Mouse (Mus musculus) neural tube, embryonic 12.5 days (tissue): ENCODE results near the gene Fmn2. TPM values are rescaled to one million over a fixed set of nuclear protein-coding genes. Genes with fewer than 3 reads are reported as not detected.

Experiments used
- ATAC-seq: fragments of 200-750 bp; cut with Nextera tagmentation; 2 replicates; pipeline ENCODE4 v1.8.0; 2017; ENCODE audit warnings: low read depth, mild to moderate bottlenecking, moderate TSS enrichment, moderate library complexity; ENCODE audit not compliant: low FRiP score
- H3K27ac ChIP-seq: fragments of 300-500 bp; sonication (generic); 2 replicates; pipeline ENCODE4 v1.5.1; 2016
- H3K27me3 ChIP-seq: fragments of 300-500 bp; sonication (generic); replicated peaks from 2 replicates; pipeline ENCODE4 v1.6.1; 2016; ENCODE audit warnings: mild to moderate bottlenecking
- H3K36me3 ChIP-seq: fragments of 300-500 bp; sonication (generic); 2 replicates; pipeline ENCODE4 v1.6.1; 2016; ENCODE audit warnings: mild to moderate bottlenecking
- H3K4me1 ChIP-seq: fragments of 300-500 bp; sonication (generic); 2 replicates; pipeline ENCODE4 v1.6.1; 2016
- H3K4me2 ChIP-seq: fragments of 300-500 bp; sonication (generic); replicated peaks from 2 replicates; pipeline ENCODE4 v1.6.1; 2016; ENCODE audit warnings: mild to moderate bottlenecking
- H3K4me3 ChIP-seq: fragments of 300-500 bp; sonication (generic); 2 replicates; pipeline ENCODE4 v1.5.1; 2016
- H3K9ac ChIP-seq: fragments of 300-500 bp; sonication (generic); 2 replicates; pipeline ENCODE4 v1.6.1; 2016; ENCODE audit warnings: mild to moderate bottlenecking
- H3K9me3 ChIP-seq: fragments of 300-500 bp; sonication (generic); 2 replicates; pipeline ENCODE4 v1.6.1; 2016; ENCODE audit warnings: mild to moderate bottlenecking
- WGBS: fragments of 180-500 bp; shearing (Covaris S2); methylation state at CpG from one replicate; pipeline ENCODE4 v1.1.7; 2016; 5-methylcytosine and 5-hydroxymethylcytosine counted together
- polyA plus RNA-seq: library from polyadenylated mRNA; unstranded; fragments of >200 nt; fragmentation: Nextera tagmentation; extraction: Ambion mirVana; gene quantifications from 2 replicates; pipeline ENCODE4 v1.2.1, GENCODE M21; 2016

Gene Fmn2
- polyA plus RNA-seq, 1 experiment from 2014 or later, result 7.5 TPM

GRCm38 (mm10) chr1:174640901-174641300 lies 139.3 kb downstream of the Fmn2 start:
- no peak overlapping the region for H3K4me3 ChIP-seq
- no peaks in the 10 kb centered on the region for H3K9me3 ChIP-seq
- no peak overlapping the region for H3K27ac ChIP-seq
- no peaks in the 10 kb centered on the region for H3K36me3 ChIP-seq
- ATAC-seq, result no peak
- no peaks in the 10 kb centered on the region for H3K4me1 ChIP-seq
- H3K27me3 ChIP-seq, result no peaks in the 10 kb centered on the region
- no peak overlapping the region for H3K4me2 ChIP-seq
- 85% methylated on average over 1 of the region's 1 CpGs for WGBS
- H3K9ac ChIP-seq, result no peak overlapping the region

GRCm38 (mm10) chr1:174643431-174644010 lies 141.9 kb downstream of the Fmn2 start:
- Histone ChIP-seq H3K9me3 (no peaks in the 10 kb centered on the region), H3K4me2 (no peak overlapping the region), H3K36me3 (no peaks in the 10 kb centered on the region; the same call in 1 of the 2 replicates), H3K27ac (no peak overlapping the region), H3K4me3 (no peak overlapping the region), H3K9ac (no peak overlapping the region), H3K27me3 (no peaks in the 10 kb centered on the region), H3K4me1 (no peaks in the 10 kb centered on the region)
- WGBS, result 52% methylated on average over 5 of the region's 5 CpGs
- ATAC-seq, result peak; percentile 73

- Histone ChIP-seq H3K36me3 (no peaks in the 10 kb centered on the region; the same call in 1 of the 2 replicates), H3K9ac (no peak overlapping the region), H3K27me3 (no peaks in the 10 kb centered on the region), H3K4me2 (no peak overlapping the region), H3K4me1 (no peaks in the 10 kb centered on the region), H3K4me3 (no peak overlapping the region), H3K9me3 (no peaks in the 10 kb centered on the region), H3K27ac (no peak overlapping the region)
- no peak for ATAC-seq
- 46% methylated on average over 11 of the region's 11 CpGs for WGBS
Measured at GRCm38 (mm10) chr1:174649421-174649826, 147.8 kb downstream of the Fmn2 start.

GRCm38 (mm10) chr1:174654565-174654964 lies 152.9 kb downstream of the Fmn2 start:
- Histone ChIP-seq H3K4me2 (no peak overlapping the region), H3K4me3 (no peak overlapping the region), H3K27ac (no peak overlapping the region), H3K9ac (no peak overlapping the region), H3K36me3 (no peaks in the 10 kb centered on the region), H3K4me1 (no peaks in the 10 kb centered on the region), H3K9me3 (no peaks in the 10 kb centered on the region), H3K27me3 (no peaks in the 10 kb centered on the region)
- 64% methylated on average over 5 of the region's 5 CpGs for WGBS
- ATAC-seq, result no peak

GRCm38 (mm10) chr1:174655354-174655753 lies 153.7 kb downstream of the Fmn2 start:
- Histone ChIP-seq H3K4me3 (no peak overlapping the region), H3K27me3 (no peaks in the 10 kb centered on the region), H3K9ac (no peak overlapping the region), H3K4me1 (no peaks in the 10 kb centered on the region), H3K4me2 (no peak overlapping the region), H3K9me3 (no peaks in the 10 kb centered on the region), H3K36me3 (no peaks in the 10 kb centered on the region), H3K27ac (no peak overlapping the region)
- ATAC-seq, result no peak
- WGBS, result 55% methylated on average over 9 of the region's 9 CpGs

GRCm38 (mm10) chr1:174656554-174656953 lies 154.9 kb downstream of the Fmn2 start:
- 97% methylated on average over 4 of the region's 4 CpGs for WGBS
- Histone ChIP-seq H3K9me3 (no peaks in the 10 kb centered on the region), H3K9ac (no peak overlapping the region)

GRCm38 (mm10) chr1:174659459-174660223 lies 158.0 kb downstream of the Fmn2 start:
- Histone ChIP-seq H3K9me3 (no peaks in the 10 kb centered on the region), H3K4me2 (no peak overlapping the region), H3K27ac (no peak overlapping the region), H3K36me3 (no peaks in the 10 kb centered on the region), H3K4me1 (no peaks in the 10 kb centered on the region), H3K4me3 (no peak overlapping the region), H3K27me3 (no peaks in the 10 kb centered on the region), H3K9ac (no peak overlapping the region)
- ATAC-seq, result no peak
- WGBS, result 85% methylated on average over 12 of the region's 12 CpGs

More at GRCm38 (mm10) chr1:174656554-174656953, 154.9 kb downstream of the Fmn2 start:
- Histone ChIP-seq H3K27ac (no peak overlapping the region), H3K4me3 (no peak overlapping the region), H3K36me3 (no peaks in the 10 kb centered on the region), H3K27me3 (no peaks in the 10 kb centered on the region), H3K4me2 (no peak overlapping the region), H3K4me1 (no peaks in the 10 kb centered on the region)
- ATAC-seq, result no peak

GRCm38 (mm10) chr1:174665116-174665515 lies 163.5 kb downstream of the Fmn2 start:
- Histone ChIP-seq H3K27me3 (no peaks in the 10 kb centered on the region), H3K9me3 (no peaks in the 10 kb centered on the region), H3K9ac (no peak overlapping the region), H3K36me3 (no peaks in the 10 kb centered on the region), H3K27ac (no peak overlapping the region), H3K4me1 (no peaks in the 10 kb centered on the region), H3K4me2 (no peak overlapping the region), H3K4me3 (no peak overlapping the region)
- ATAC-seq, result no peak

- H3K4me1 ChIP-seq, result no peaks in the 10 kb centered on the region
- no peaks in the 10 kb centered on the region for H3K27me3 ChIP-seq
- 30% methylated on average over 1 of the region's 1 CpGs for WGBS
- ATAC-seq, result peak; percentile 33; the same call in 1 of the 2 replicates
- no peaks in the 10 kb centered on the region for H3K9me3 ChIP-seq
- H3K4me3 ChIP-seq, result no peak overlapping the region
- H3K4me2 ChIP-seq, result no peak overlapping the region
- no peaks in the 10 kb centered on the region for H3K36me3 ChIP-seq
- no peak overlapping the region for H3K9ac ChIP-seq
- H3K27ac ChIP-seq, result no peak overlapping the region
Measured at GRCm38 (mm10) chr1:174669132-174669531, 167.5 kb downstream of the Fmn2 start.

- Histone ChIP-seq H3K4me3 (no peak overlapping the region), H3K36me3 (no peaks in the 10 kb centered on the region), H3K27ac (no peak overlapping the region), H3K9ac (no peak overlapping the region), H3K4me2 (no peak overlapping the region), H3K9me3 (no peaks in the 10 kb centered on the region), H3K27me3 (no peaks in the 10 kb centered on the region), H3K4me1 (no peaks in the 10 kb centered on the region)
- ATAC-seq, result no peak
- WGBS, result 90% methylated on average over 8 of the region's 8 CpGs
Measured at GRCm38 (mm10) chr1:174670846-174671245, 169.2 kb downstream of the Fmn2 start.

- Histone ChIP-seq H3K4me2 (no peak overlapping the region), H3K4me3 (no peak overlapping the region), H3K9ac (no peak overlapping the region), H3K9me3 (no peaks in the 10 kb centered on the region), H3K4me1 (0 out of 2 replicates have a peak, but pooled peaks cover 4% of the 10 kb centered on the region), H3K27ac (no peak overlapping the region), H3K27me3 (no peaks in the 10 kb centered on the region), H3K36me3 (no peaks in the 10 kb centered on the region)
- 61% methylated on average over 8 of the region's 8 CpGs for WGBS
- ATAC-seq, result no peak
Measured at GRCm38 (mm10) chr1:174674586-174674985, 173.0 kb downstream of the Fmn2 start.

- Histone ChIP-seq H3K4me2 (no peak overlapping the region), H3K36me3 (no peaks in the 10 kb centered on the region), H3K9ac (no peak overlapping the region), H3K4me3 (no peak overlapping the region), H3K4me1 (0 out of 2 replicates have a peak, but pooled peaks cover 4% of the 10 kb centered on the region), H3K9me3 (no peaks in the 10 kb centered on the region), H3K27ac (no peak overlapping the region), H3K27me3 (no peaks in the 10 kb centered on the region)
- 83% methylated on average over 6 of the region's 6 CpGs for WGBS
- ATAC-seq, result no peak
Measured at GRCm38 (mm10) chr1:174675316-174675715, 173.7 kb downstream of the Fmn2 start.

- no peak overlapping the region for H3K4me3 ChIP-seq
- H3K4me2 ChIP-seq, result no peak overlapping the region
- no peak overlapping the region for H3K27ac ChIP-seq
- 0 out of 2 replicates have a peak, but pooled peaks cover 4% of the 10 kb centered on the region for H3K4me1 ChIP-seq
- no peaks in the 10 kb centered on the region for H3K9me3 ChIP-seq
- H3K27me3 ChIP-seq, result no peaks in the 10 kb centered on the region
- H3K36me3 ChIP-seq, result no peaks in the 10 kb centered on the region
- WGBS, result 92% methylated on average over 3 of the region's 3 CpGs
- no peak overlapping the region for H3K9ac ChIP-seq
- no peak for ATAC-seq
Measured at GRCm38 (mm10) chr1:174676187-174676586, 174.6 kb downstream of the Fmn2 start.
